ENCODE assay signal across 12 mouse cellular contexts in genomic region chr9:121672311-121672710, GRCm38 (mm10). TPM values are rescaled to one million over a fixed set of nuclear protein-coding genes. Genes with fewer than 3 reads are reported as not detected.
A peak's percentile ranks its signal among the peaks of the same experiment; 100 is the strongest.
DNase-seq lines count a peak whose midpoint lies in the region; ATAC-seq and TF ChIP-seq lines count a peak whose summit lies in the region.
"Had no signal": no experiment of that assay in that cellular context is flagged by ENCODE, and none has a peak within 500 bp of the region (broad histone marks: within the 10 kb centered on the region; RNA-seq: fewer than 3 reads in every experiment).

No protein-coding gene starts in this region.

- peaks cover 0 to 8% of the 10 kb centered on the region in 2 experiments; a peak in 2 of 4 replicates for H3K36me3 ChIP-seq in MEL (ENCODE audit: control insufficient read depth in 1 of 2, insufficient read depth in 2 of 2, low read length in 2 of 2)
- H3K36me3 ChIP-seq in liver, embryonic 11.5 days (ENCODE audit: control insufficient read depth, insufficient read depth, low read length) = no peaks in the 10 kb centered on the region
- H3K36me3 ChIP-seq: limb, embryonic 15.5 days; neural tube, embryonic 13.5 days had no signal

- no peaks in the 10 kb centered on the region for H3K79me2 ChIP-seq in MEL (ENCODE audit: control insufficient read depth, insufficient read depth, low read length, poor library complexity)

- TF ChIP-seq RAD21 in MEL (IDR thresholded peaks at IDR 0.05; ENCODE audit: low read depth, low read length) = no peak

- no peak for TF ChIP-seq POLR2A in MEL (IDR thresholded peaks at IDR 0.05; ENCODE audit: control insufficient read depth in 1 of 2, insufficient read depth in 1 of 2, low read depth in 1 of 2, low read length in 2 of 2, poor library complexity in 1 of 2)

- peaks cover 0 to 21% of the 10 kb centered on the region in 2 experiments; a peak in 2 of 4 replicates for H3K4me1 ChIP-seq in MEL (ENCODE audit: control insufficient read depth in 1 of 2, insufficient read depth in 2 of 2, low read length in 2 of 2)
- H3K4me1 ChIP-seq in liver, embryonic 11.5 days (replicated peaks; ENCODE audit: control insufficient read depth, insufficient read depth, low read length) = peaks cover 18% of the 10 kb centered on the region

- H3K9me3 ChIP-seq in MEL (replicated peaks; ENCODE audit: insufficient read depth, low read length) = no peaks in the 10 kb centered on the region
- H3K9me3 ChIP-seq in liver, embryonic 11.5 days (ENCODE audit: control insufficient read depth, low read length) = no peaks in the 10 kb centered on the region
- H3K9me3 ChIP-seq: forebrain, embryonic 13.5 days; limb, embryonic 15.5 days; neural tube, embryonic 13.5 days had no signal

- no peak for TF ChIP-seq EP300 in MEL (IDR thresholded peaks at IDR 0.05; ENCODE audit: low read depth in 1 of 2, low read length in 2 of 2)

- no peak for TF ChIP-seq CTCF in MEL (IDR thresholded peaks at IDR 0.05 in 2 of 3, conservative IDR thresholded peaks at IDR 0.05 in 1 of 3; ENCODE audit: control insufficient read depth in 1 of 3, insufficient read depth in 1 of 3, low read depth in 2 of 3, low read length in 3 of 3, poor library complexity in 1 of 3, severe bottlenecking in 1 of 3)

- DNase-seq in 416B (ENCODE audit: low read depth) (peak; percentile 18), MEL (ENCODE audit: low read depth, low spot score) (peak; percentile 57)
- DNase-seq in heart, adult 9 months (ENCODE audit: low spot score in 2 of 2) = peak; percentile 68 to 73
- no peak for DNase-seq in liver, embryonic 11.5 days (ENCODE audit: low spot score)
- DNase-seq in frontal cortex, postnatal 36 days (ENCODE audit: low spot score in 2 of 2) = no peak
- no peak for DNase-seq in right cerebral cortex, postnatal 10 days (ENCODE audit: low spot score in 2 of 2)
- DNase-seq: cerebellum, postnatal 14 days had no signal

- no peak overlapping the region for H3K4me2 ChIP-seq in liver, embryonic 11.5 days
- H3K4me2 ChIP-seq: forebrain, embryonic 13.5 days; limb, embryonic 15.5 days; neural tube, embryonic 13.5 days had no signal

- H3K27ac ChIP-seq in MEL (ENCODE audit: control insufficient read depth, low read depth, low read length) = no peak overlapping the region
- no peak overlapping the region for H3K27ac ChIP-seq in liver, embryonic 11.5 days (ENCODE audit: low read depth, low read length)
- H3K27ac ChIP-seq: forebrain, embryonic 13.5 days; kidney, postnatal 0 days; limb, embryonic 15.5 days; neural tube, embryonic 13.5 days had no signal

- WGBS in liver, embryonic 11.5 days = 25% methylated on average over 5 of the region's 5 CpGs

- no peak overlapping the region for H3K4me3 ChIP-seq in MEL (ENCODE audit: control insufficient read depth in 1 of 2, insufficient read depth in 1 of 2, low read depth in 2 of 2, low read length in 2 of 2)
- no peak overlapping the region for H3K4me3 ChIP-seq in liver, embryonic 11.5 days (ENCODE audit: low read depth, low read length)
- H3K4me3 ChIP-seq: forebrain, embryonic 13.5 days; limb, embryonic 15.5 days; neural tube, embryonic 13.5 days had no signal

- no peak overlapping the region for H3K9ac ChIP-seq in MEL (ENCODE audit: control insufficient read depth, low read depth, low read length, poor library complexity, severe bottlenecking)
- H3K9ac ChIP-seq in liver, embryonic 11.5 days (ENCODE audit: low read depth, low read length) = no peak overlapping the region
- H3K9ac ChIP-seq: forebrain, embryonic 13.5 days; limb, embryonic 15.5 days; neural tube, embryonic 13.5 days had no signal

- no peaks in the 10 kb centered on the region for H3K27me3 ChIP-seq in MEL (ENCODE audit: control insufficient read depth in 1 of 2, insufficient read depth in 2 of 2, low read length in 2 of 2)
- peaks cover 34% of the 10 kb centered on the region for H3K27me3 ChIP-seq in liver, embryonic 11.5 days (replicated peaks; ENCODE audit: control insufficient read depth, insufficient read depth, low read length)

- ATAC-seq in liver, embryonic 11.5 days (replicated peaks; ENCODE audit: low FRiP score) = peak; percentile 52; the same call in 1 of the 2 replicates
- ATAC-seq in megakaryocyte-erythroid progenitor cell, adult 5-6 weeks (replicated peaks; ENCODE audit: low FRiP score, low TSS enrichment, poor library complexity, severe bottlenecking) = no peak
- ATAC-seq: forebrain, embryonic 13.5 days had no signal

TF ChIP-seq in MEL, 35 proteins besides CTCF, POLR2A, EP300 and RAD21 (continues in another document):
- no peak for TF ChIP-seq MAFK (IDR thresholded peaks at IDR 0.05; ENCODE audit: borderline replicate concordance, low read depth, low read length)
- TF ChIP-seq USF1 (IDR thresholded peaks at IDR 0.05; ENCODE audit: low read depth, low read length) = no peak
- no peak for TF ChIP-seq POLR2AphosphoS5 (IDR thresholded peaks at IDR 0.05; ENCODE audit: borderline replicate concordance, low read depth, low read length)
- TF ChIP-seq GATA1 (IDR thresholded peaks at IDR 0.05; ENCODE audit: low read depth, low read length) = peak; percentile 78
- TF ChIP-seq MYC (IDR thresholded peaks at IDR 0.05; ENCODE audit: low read depth, low read length) = no peak
- TF ChIP-seq HCFC1 (IDR thresholded peaks at IDR 0.05; ENCODE audit: low read depth, low read length) = no peak
- no peak for TF ChIP-seq NELFE (IDR thresholded peaks at IDR 0.05; ENCODE audit: low read depth, low read length)
- TF ChIP-seq ZKSCAN1 (IDR thresholded peaks at IDR 0.05; ENCODE audit: low read depth, low read length) = no peak
- no peak for TF ChIP-seq USF2 (IDR thresholded peaks at IDR 0.05; ENCODE audit: borderline replicate concordance in 1 of 2, insufficient read depth in 1 of 2, low read depth in 1 of 2, low read length in 2 of 2)
- no peak for TF ChIP-seq TBP (IDR thresholded peaks at IDR 0.05; ENCODE audit: low read depth, low read length)
- TF ChIP-seq ZNF384 (IDR thresholded peaks at IDR 0.05; ENCODE audit: low read depth, low read length) = no peak
- TF ChIP-seq ELF1 (IDR thresholded peaks at IDR 0.05; ENCODE audit: low read depth, low read length) = no peak
- TF ChIP-seq MAX (IDR thresholded peaks at IDR 0.05; ENCODE audit: low read length) = no peak
- TF ChIP-seq KAT2A (conservative IDR thresholded peaks at IDR 0.05; ENCODE audit: low read depth, low read length) = no peak
- no peak for TF ChIP-seq BHLHE40 (IDR thresholded peaks at IDR 0.05; ENCODE audit: borderline replicate concordance, low read depth, low read length)
- TF ChIP-seq TAL1 (IDR thresholded peaks at IDR 0.05; ENCODE audit: low read length) = no peak
- 0 out of 2 replicates have a peak, but pooled peaks have one; percentile 31 for TF ChIP-seq TCF12 (IDR thresholded peaks at IDR 0.05; ENCODE audit: low read depth, low read length)
- no peak for TF ChIP-seq GABPA (IDR thresholded peaks at IDR 0.05; ENCODE audit: low read depth, low read length)
- TF ChIP-seq ETS1 (IDR thresholded peaks at IDR 0.05; ENCODE audit: low read depth, low read length) = peak; percentile 58
- no peak for TF ChIP-seq MEF2A (IDR thresholded peaks at IDR 0.05; ENCODE audit: extremely low read depth, insufficient replicate concordance, low read depth, low read length, poor library complexity, severe bottlenecking)
- TF ChIP-seq E2F4 (IDR thresholded peaks at IDR 0.05; ENCODE audit: borderline replicate concordance, low read depth, low read length) = no peak
- TF ChIP-seq ZMIZ1 (IDR thresholded peaks at IDR 0.05; ENCODE audit: low read depth, low read length) = no peak

RNA-seq across cellular contexts. Expression of gene Vipr1, which starts 29.8 kb away (rescaled TPM):
- total RNA-seq in MEL (2012; rRNA removed) = not detected in 2 replicates
- not detected for polyA plus RNA-seq in MEL (2012; ENCODE audit: insufficient read depth in 1 of 2, insufficient read length in 2 of 2, low read depth in 1 of 2, low replicate concordance in 2 of 2, missing spikeins in 1 of 2)
- polyA plus RNA-seq in liver, embryonic 11.5 days (2014; fragmentation: Nextera tagmentation; extraction: Ambion mirVana) = 0.25 and 0.77 TPM in 2 replicates
- total RNA-seq in megakaryocyte-erythroid progenitor cell, adult 5-6 weeks (2014; fragmentation: Nextera tagmentation) = not detected in 2 replicates
- not detected in 2 replicates for total RNA-seq in megakaryocyte-erythroid progenitor cell, adult 5-6 weeks (2017)

RNA-seq across cellular contexts. Expression of gene Lyzl4, which starts 30.4 kb away (rescaled TPM):
- total RNA-seq in MEL (2012; rRNA removed) = not detected in 2 replicates
- not detected for polyA plus RNA-seq in MEL (2012; ENCODE audit: insufficient read depth in 1 of 2, insufficient read length in 2 of 2, low read depth in 1 of 2, low replicate concordance in 2 of 2, missing spikeins in 1 of 2)
- polyA plus RNA-seq in liver, embryonic 11.5 days (2014; fragmentation: Nextera tagmentation; extraction: Ambion mirVana) = not detected in 2 replicates
- total RNA-seq in megakaryocyte-erythroid progenitor cell, adult 5-6 weeks (2014; fragmentation: Nextera tagmentation) = not detected in 2 replicates
- total RNA-seq in megakaryocyte-erythroid progenitor cell, adult 5-6 weeks (2017) = not detected in 2 replicates
- polyA plus RNA-seq: forebrain, embryonic 13.5 days; kidney, postnatal 0 days; neural tube, embryonic 13.5 days had no signal

RNA-seq across cellular contexts. Expression of gene Sec22c, which starts 33.0 kb away (rescaled TPM):
- 5.9 and 6.6 TPM in 2 replicates for total RNA-seq in MEL (2012; rRNA removed)
- 10 to 100 TPM in 1 of 2 experiments, not detected in 1; 10.9 TPM for polyA plus RNA-seq in MEL (2012; ENCODE audit: insufficient read depth in 1 of 2, insufficient read length in 2 of 2, low read depth in 1 of 2, low replicate concordance in 2 of 2, missing spikeins in 1 of 2)
- polyA plus RNA-seq in liver, embryonic 11.5 days (2014; fragmentation: Nextera tagmentation; extraction: Ambion mirVana) = 4.7 and 5.5 TPM in 2 replicates
- total RNA-seq in megakaryocyte-erythroid progenitor cell, adult 5-6 weeks (2014; fragmentation: Nextera tagmentation) = 9.4 and 10.9 TPM in 2 replicates
- 1.9 and 3.1 TPM in 2 replicates for total RNA-seq in megakaryocyte-erythroid progenitor cell, adult 5-6 weeks (2017)

RNA-seq across cellular contexts. Expression of gene Ss18l2, which starts 37.8 kb away (rescaled TPM):
- 37.4 and 47.8 TPM in 2 replicates for total RNA-seq in MEL (2012; rRNA removed)
- polyA plus RNA-seq in MEL (2012; ENCODE audit: insufficient read depth in 1 of 2, insufficient read length in 2 of 2, low read depth in 1 of 2, low replicate concordance in 2 of 2, missing spikeins in 1 of 2) = 10 to 100 TPM in 1 of 2 experiments, not detected in 1; 48.5 TPM
- polyA plus RNA-seq in liver, embryonic 11.5 days (2014; fragmentation: Nextera tagmentation; extraction: Ambion mirVana) = 103 and 118 TPM in 2 replicates
- 57.8 and 77.0 TPM in 2 replicates for total RNA-seq in megakaryocyte-erythroid progenitor cell, adult 5-6 weeks (2014; fragmentation: Nextera tagmentation)
- total RNA-seq in megakaryocyte-erythroid progenitor cell, adult 5-6 weeks (2017) = 47.8 and 54.4 TPM in 2 replicates

RNA-seq across cellular contexts. Expression of gene Nktr, which starts 46.7 kb away (rescaled TPM):
- 32.0 and 32.4 TPM in 2 replicates for total RNA-seq in MEL (2012; rRNA removed)
- polyA plus RNA-seq in MEL (2012; ENCODE audit: insufficient read depth in 1 of 2, insufficient read length in 2 of 2, low read depth in 1 of 2, low replicate concordance in 2 of 2, missing spikeins in 1 of 2) = 10 to 100 TPM; 34.3 to 70.7 TPM
- polyA plus RNA-seq in liver, embryonic 11.5 days (2014; fragmentation: Nextera tagmentation; extraction: Ambion mirVana) = 47.3 and 48.2 TPM in 2 replicates
- total RNA-seq in megakaryocyte-erythroid progenitor cell, adult 5-6 weeks (2014; fragmentation: Nextera tagmentation) = 161 and 173 TPM in 2 replicates
- 132 and 146 TPM in 2 replicates for total RNA-seq in megakaryocyte-erythroid progenitor cell, adult 5-6 weeks (2017)

Comparison
In these comparisons a context has a peak if more than half of its experiments do, and no peak if none do; other contexts are left out.
1. DNase-seq: peak in 416B (single experiment), MEL (single experiment) and heart, adult 9 months (2 of 2); none in liver, embryonic 11.5 days (single experiment), frontal cortex, postnatal 36 days (0 of 2) and right cerebral cortex, postnatal 10 days (0 of 2).